Comparison of ENCODE assay signal across 13 mouse cellular contexts in genomic region chr9:106192998-106193397, GRCm38 (mm10). TPM values are rescaled to one million over a fixed set of nuclear protein-coding genes. Genes with fewer than 3 reads are reported as not detected.
A peak's percentile ranks its signal among the peaks of the same experiment; 100 is the strongest.
DNase-seq lines count a peak whose midpoint lies in the region; ATAC-seq and TF ChIP-seq lines count a peak whose summit lies in the region.
"Had no signal": no experiment of that assay in that cellular context is flagged by ENCODE, and none has a peak within 500 bp of the region (broad histone marks: within the 10 kb centered on the region; RNA-seq: fewer than 3 reads in every experiment).

No protein-coding gene starts in this region.

- no peak overlapping the region for H3K9ac ChIP-seq in liver, embryonic 15.5 days
- H3K9ac ChIP-seq in midbrain, embryonic 14.5 days (replicated peaks; ENCODE audit: low read length): no peak overlapping the region

- H3K27ac ChIP-seq in thymus, adult 2 months (ENCODE audit: control insufficient read depth, insufficient read depth, low read length): peak overlapping the region; percentile 51; the same call in 1 of the 2 replicates
- no peak overlapping the region; the same call in 1 of the 2 replicates for H3K27ac ChIP-seq in liver, embryonic 15.5 days (replicated peaks)
- H3K27ac ChIP-seq in midbrain, embryonic 14.5 days (replicated peaks; ENCODE audit: low read depth, low read length): no peak overlapping the region

- H3K9me3 ChIP-seq in liver, embryonic 15.5 days (replicated peaks): no peaks in the 10 kb centered on the region
- no peaks in the 10 kb centered on the region for H3K9me3 ChIP-seq in midbrain, embryonic 14.5 days (ENCODE audit: control insufficient read depth, low read length)

- peaks cover 40% of the 10 kb centered on the region for H3K36me3 ChIP-seq in thymus, adult 2 months (ENCODE audit: control insufficient read depth, insufficient read depth, low read length)
- peaks cover 58% of the 10 kb centered on the region for H3K36me3 ChIP-seq in liver, embryonic 15.5 days (replicated peaks)
- H3K36me3 ChIP-seq in midbrain, embryonic 14.5 days (ENCODE audit: control insufficient read depth, insufficient read depth, low read length): peaks cover 52% of the 10 kb centered on the region

- no peak for TF ChIP-seq CTCF in thymus, adult 2 months (IDR thresholded peaks at IDR 0.05; ENCODE audit: borderline replicate concordance, control insufficient read depth, extremely low read depth, insufficient read depth, low read length, poor library complexity)

- no peak overlapping the region for H3K4me3 ChIP-seq in thymus, adult 2 months (ENCODE audit: control insufficient read depth, insufficient read depth, low read length)
- H3K4me3 ChIP-seq in liver, embryonic 15.5 days (replicated peaks): no peak overlapping the region
- H3K4me3 ChIP-seq in midbrain, embryonic 14.5 days (replicated peaks; ENCODE audit: low read depth, low read length): no peak overlapping the region

- no peaks in the 10 kb centered on the region for H3K27me3 ChIP-seq in thymus, adult 2 months (ENCODE audit: control insufficient read depth, insufficient read depth, low read length)
- peaks cover 4% of the 10 kb centered on the region; the same call in 1 of the 2 replicates for H3K27me3 ChIP-seq in liver, embryonic 15.5 days
- H3K27me3 ChIP-seq in midbrain, embryonic 14.5 days (ENCODE audit: control insufficient read depth, insufficient read depth, low read length): no peaks in the 10 kb centered on the region

- 14% methylated on average over 1 of the region's 1 CpGs for WGBS in thymus, adult 2 months
- 18% methylated on average over 1 of the region's 1 CpGs for WGBS in liver, embryonic 15.5 days (ENCODE audit: insufficient replicate concordance)
- WGBS in midbrain, embryonic 14.5 days: 94% methylated on average over 1 of the region's 1 CpGs

- DNase-seq in heart, adult 11 months: peak; percentile 94
- no peak for DNase-seq in heart, postnatal 36 days
- DNase-seq in thymus, adult 2 months: no peak
- DNase-seq in thymus, postnatal 4 days: no peak
- no peak for DNase-seq in midbrain, embryonic 14.5 days
- DNase-seq in kidney, postnatal 14 days: no peak
- no peak for DNase-seq in cerebellum, postnatal 4 days (ENCODE audit: low spot score in 2 of 2)
- DNase-seq: adrenal gland, postnatal 36 days; cerebellum, postnatal 10 days; heart, postnatal 4 days; kidney, adult 9 months had no signal

- no peak for TF ChIP-seq POLR2A in thymus, adult 2 months (IDR thresholded peaks at IDR 0.05; ENCODE audit: control insufficient read depth, extremely low read depth, insufficient read depth, low read length, poor library complexity)

- peaks cover 16% of the 10 kb centered on the region for H3K4me1 ChIP-seq in thymus, adult 2 months (replicated peaks; ENCODE audit: control insufficient read depth, insufficient read depth, low read length)
- peaks cover 4% of the 10 kb centered on the region; the same call in 1 of the 2 replicates for H3K4me1 ChIP-seq in liver, embryonic 15.5 days (replicated peaks)
- H3K4me1 ChIP-seq in midbrain, embryonic 14.5 days (ENCODE audit: control insufficient read depth, insufficient read depth, low read length): peaks cover 10% of the 10 kb centered on the region

- intact Hi-C loops in heart, postnatal 36 days (cut with DNase I): no loop called here

- no peak overlapping the region for H3K4me2 ChIP-seq in liver, embryonic 15.5 days
- no peak overlapping the region for H3K4me2 ChIP-seq in midbrain, embryonic 14.5 days (ENCODE audit: low read length)

- ATAC-seq in liver, embryonic 15.5 days (ENCODE audit: insufficient read depth): peak; percentile 20; the same call in 1 of the 2 replicates
- no peak for ATAC-seq in midbrain, embryonic 14.5 days (ENCODE audit: low FRiP score, low TSS enrichment)

RNA-seq across cellular contexts. Expression of gene Ppm1m, which starts 6.5 kb away (rescaled TPM):
- total RNA-seq in heart, postnatal 36 days (2021): 10 to 100 TPM; 12.2 to 13.8 TPM
- 53.9 and 58.6 TPM in 2 replicates for polyA plus RNA-seq in thymus, adult 2 months (2012; rRNA removed)
- polyA plus RNA-seq in liver, embryonic 15.5 days (2015; fragmentation: Nextera tagmentation; extraction: Ambion mirVana): 11.7 and 13.6 TPM in 2 replicates
- polyA plus RNA-seq in midbrain, embryonic 14.5 days (2014; fragmentation: Nextera tagmentation; extraction: Ambion mirVana): 11.3 and 13.1 TPM in 2 replicates

RNA-seq across cellular contexts. Expression of gene Twf2, which starts 9.9 kb away (rescaled TPM):
- total RNA-seq in heart, postnatal 36 days (2021): 100 to 1,000 TPM; 266 to 269 TPM
- 145 and 176 TPM in 2 replicates for polyA plus RNA-seq in thymus, adult 2 months (2012; rRNA removed)
- polyA plus RNA-seq in liver, embryonic 15.5 days (2015; fragmentation: Nextera tagmentation; extraction: Ambion mirVana): 23.5 and 23.8 TPM in 2 replicates
- 46.4 and 55.4 TPM in 2 replicates for polyA plus RNA-seq in midbrain, embryonic 14.5 days (2014; fragmentation: Nextera tagmentation; extraction: Ambion mirVana)

RNA-seq across cellular contexts. Expression of gene Wdr82, which starts 22.3 kb away (rescaled TPM):
- total RNA-seq in heart, postnatal 36 days (2021): 10 to 100 TPM; 34.6 to 43.4 TPM
- 95.8 and 111 TPM in 2 replicates for polyA plus RNA-seq in thymus, adult 2 months (2012; rRNA removed)
- 6.8 and 7.3 TPM in 2 replicates for polyA plus RNA-seq in liver, embryonic 15.5 days (2015; fragmentation: Nextera tagmentation; extraction: Ambion mirVana)
- 54.0 and 75.3 TPM in 2 replicates for polyA plus RNA-seq in midbrain, embryonic 14.5 days (2014; fragmentation: Nextera tagmentation; extraction: Ambion mirVana)

RNA-seq across cellular contexts. Expression of gene Tlr9, which starts 29.4 kb away (rescaled TPM):
- total RNA-seq in heart, postnatal 36 days (2021): 1 to 10 TPM in 1 of 2 experiments, under 1 TPM in 1; 0.47 to 1.1 TPM
- 17.1 and 17.4 TPM in 2 replicates for polyA plus RNA-seq in thymus, adult 2 months (2012; rRNA removed)
- 0.03 and 0.07 TPM in 2 replicates for polyA plus RNA-seq in liver, embryonic 15.5 days (2015; fragmentation: Nextera tagmentation; extraction: Ambion mirVana)
- 0.08 and 0.09 TPM in 2 replicates for polyA plus RNA-seq in midbrain, embryonic 14.5 days (2014; fragmentation: Nextera tagmentation; extraction: Ambion mirVana)
- polyA plus RNA-seq: lung, embryonic 16.5 days had no signal

RNA-seq across cellular contexts. Expression of gene Glyctk, which starts 35.1 kb away (rescaled TPM):
- total RNA-seq in heart, postnatal 36 days (2021): 1 to 10 TPM; 1.3 to 1.7 TPM
- polyA plus RNA-seq in thymus, adult 2 months (2012; rRNA removed): 13.1 and 17.9 TPM in 2 replicates
- polyA plus RNA-seq in liver, embryonic 15.5 days (2015; fragmentation: Nextera tagmentation; extraction: Ambion mirVana): 22.2 and 27.6 TPM in 2 replicates
- 4.6 and 6.8 TPM in 2 replicates for polyA plus RNA-seq in midbrain, embryonic 14.5 days (2014; fragmentation: Nextera tagmentation; extraction: Ambion mirVana)
